Mouse (Mus musculus) limb, embryonic 14.5 days (tissue): Measurements from ENCODE around the gene Smyd3. TPM values are rescaled to one million over a fixed set of nuclear protein-coding genes. Genes with fewer than 3 reads are reported as not detected.

Experiments
- ATAC-seq: fragments of 200-750 bp; cut with Nextera tagmentation; 2 replicates; pipeline ENCODE4 v1.8.0; 2017; ENCODE audit warnings: low read depth, moderate number of reproducible peaks, moderate TSS enrichment; ENCODE audit not compliant: low FRiP score
- DNase-seq: peaks from one replicate; pipeline ENCODE4 v3.0.0-alpha.2; 2015; ENCODE audit warnings: low spot score
- H3K27ac ChIP-seq: fragments of 300-500 bp; sonication (generic); replicated peaks from 2 replicates; pipeline ENCODE4 v1.5.1; 2014; ENCODE audit warnings: low read depth, mild to moderate bottlenecking, low read length, moderate library complexity, mixed read lengths
- H3K27me3 ChIP-seq: fragments of 300-500 bp; sonication (generic); 2 replicates; pipeline ENCODE4 v1.6.1; 2014; ENCODE audit warnings: low read length, mixed read lengths; ENCODE audit not compliant: control insufficient read depth, insufficient read depth
- H3K36me3 ChIP-seq: fragments of 300-500 bp; sonication (generic); 2 replicates; pipeline ENCODE4 v1.6.1; 2014; ENCODE audit warnings: mild to moderate bottlenecking, low read length, moderate library complexity, mixed read lengths; ENCODE audit not compliant: control insufficient read depth, insufficient read depth
- H3K4me1 ChIP-seq: fragments of 300-500 bp; sonication (generic); 2 replicates; pipeline ENCODE4 v1.6.1; 2014; ENCODE audit warnings: antibody characterized with exemption, low read length, mixed read lengths; ENCODE audit not compliant: control insufficient read depth, insufficient read depth
- H3K4me2 ChIP-seq: fragments of 300-500 bp; sonication (generic); replicated peaks from 2 replicates; pipeline ENCODE4 v1.6.1; 2014; ENCODE audit warnings: low read depth, mild to moderate bottlenecking, low read length, moderate library complexity; ENCODE audit not compliant: severe bottlenecking
- H3K4me3 ChIP-seq: fragments of 300-500 bp; sonication (generic); replicated peaks from 2 replicates; pipeline ENCODE4 v1.5.1; 2014; ENCODE audit warnings: low read length
- H3K9ac ChIP-seq: fragments of 300-500 bp; sonication (generic); 2 replicates; pipeline ENCODE4 v1.6.1; 2014; ENCODE audit warnings: mild to moderate bottlenecking, low read depth, low read length, moderate library complexity; ENCODE audit not compliant: severe bottlenecking
- H3K9me3 ChIP-seq: fragments of 300-500 bp; sonication (generic); 2 replicates; pipeline ENCODE4 v1.6.1; 2016; ENCODE audit warnings: low read length; ENCODE audit not compliant: control insufficient read depth
- POLR2A ChIP-seq: fragments of 200-500 bp; IDR thresholded peaks from 2 replicates; pipeline ENCODE4 v1.8.0; 2012; ENCODE audit warnings: inconsistent platforms, mild to moderate bottlenecking, moderate library complexity, borderline replicate concordance; ENCODE audit not compliant: insufficient read depth, insufficient read length; ENCODE audit errors: extremely low read depth
- WGBS: fragments of 180-500 bp; shearing (Covaris S2); extraction: QIAGEN DNeasy Blood & Tissue Kit; methylation state at CpG from one replicate; pipeline ENCODE4 v1.1.7; 2014; 5-methylcytosine and 5-hydroxymethylcytosine counted together
- polyA plus RNA-seq, 2 experiments: library from polyadenylated mRNA; depleted of rRNA in 1 of 2; stranded (reverse) in 1 of 2; unstranded in 1 of 2; fragments of >200 nt; fragmentation: Nextera tagmentation in 1 of 2; extraction: Ambion mirVana in 1 of 2; gene quantifications; 2 replicates each; pipeline versions ENCODE4 v1.2.1 to v1.2.3; 2012 to 2014

Smyd3 gene
- polyA plus RNA-seq (2012; rRNA removed) (9.6 and 9.8 TPM in 2 replicates), polyA plus RNA-seq (2014; fragmentation: Nextera tagmentation; extraction: Ambion mirVana) (21.1 and 21.5 TPM in 2 replicates)

DNA sequence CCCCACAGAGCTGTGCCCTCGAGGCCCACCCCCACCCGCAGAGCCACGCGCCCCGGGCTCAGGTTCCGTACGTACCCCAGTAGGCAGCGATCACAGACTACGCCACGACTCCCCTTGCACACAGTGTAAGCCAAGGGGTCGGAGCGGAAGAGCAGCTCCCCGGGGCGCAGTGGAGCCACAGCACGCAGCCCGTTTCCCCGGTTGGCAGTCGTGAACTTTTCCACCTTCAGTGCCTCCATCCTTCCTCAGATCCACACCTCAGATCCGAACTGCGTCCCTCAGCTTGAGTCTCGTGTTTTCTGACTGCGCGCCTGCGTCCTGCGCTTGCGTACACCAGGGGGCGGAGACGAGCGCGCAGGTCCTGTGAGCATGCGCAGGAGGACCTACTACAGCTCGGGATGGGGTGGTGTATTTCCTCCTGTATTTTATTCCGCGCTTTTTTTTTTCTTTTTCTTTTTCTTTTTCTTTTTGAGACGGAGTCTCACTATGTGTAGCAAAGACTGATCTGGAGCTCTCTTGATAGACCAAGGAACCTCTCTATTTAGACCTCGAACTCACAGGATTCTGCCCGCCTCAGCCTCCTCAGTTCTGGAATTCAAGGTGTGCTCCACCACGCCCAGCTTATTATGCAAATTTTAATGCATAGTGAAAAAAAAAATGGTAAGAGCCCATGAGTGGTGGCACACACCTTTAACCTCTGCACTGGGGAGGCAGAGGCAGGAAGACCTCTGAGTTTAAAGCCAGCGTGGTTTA lies at the start of gene Smyd3:
TSS of gene Smyd3 (minus strand) at position 329 of the 753 bp plus-strand sequence.
- TF ChIP-seq POLR2A, result 0 out of 2 replicates have a peak, but pooled peaks have one; percentile 29
- H3K36me3 ChIP-seq, result no peaks in the 10 kb centered on the region
- no peaks in the 10 kb centered on the region for H3K27me3 ChIP-seq
- 0 out of 2 replicates have a peak, but pooled peaks cover 5% of the 10 kb centered on the region for H3K4me1 ChIP-seq
- peak within 1 kb of the TSS; percentile 79 for H3K9ac ChIP-seq
- peak within 1 kb of the TSS; percentile 96 for H3K4me2 ChIP-seq
- H3K4me3 ChIP-seq, result peak within 1 kb of the TSS; percentile 77
- peak; percentile 79 for ATAC-seq
- WGBS, result 7% methylated on average over 39 of the region's 39 CpGs
- H3K27ac ChIP-seq, result no peak within 1 kb of the TSS
- no peaks in the 10 kb centered on the region for H3K9me3 ChIP-seq
- peak; percentile 71 for DNase-seq

DNA sequence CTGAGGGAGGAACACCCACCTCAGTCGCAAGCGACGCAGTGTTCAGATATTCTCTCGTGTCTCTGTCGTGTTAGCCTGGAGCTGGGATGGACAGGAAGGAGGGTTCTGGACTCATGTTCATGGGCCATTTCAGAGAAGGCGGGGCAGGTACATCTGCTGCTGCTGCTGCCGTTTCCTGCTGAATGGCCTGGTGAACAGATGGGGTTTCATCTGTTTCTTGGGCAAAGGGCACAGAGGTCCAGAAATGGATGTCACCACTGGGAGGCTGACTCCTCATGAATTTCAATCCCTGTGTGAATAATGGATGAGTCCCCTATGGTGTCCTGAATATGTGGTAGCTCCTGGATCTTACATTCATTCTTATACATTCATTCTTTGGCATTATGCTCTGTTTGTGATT lies 49.7 kb upstream of the Smyd3 start:
- no peak for TF ChIP-seq POLR2A
- ATAC-seq, result no peak
- 64% methylated on average over 7 of the region's 7 CpGs for WGBS
- Histone ChIP-seq H3K4me3 (no peak overlapping the region), H3K27ac (no peak overlapping the region), H3K4me2 (no peak overlapping the region), H3K9me3 (no peaks in the 10 kb centered on the region), H3K27me3 (no peaks in the 10 kb centered on the region), H3K9ac (no peak overlapping the region), H3K36me3 (no peaks in the 10 kb centered on the region), H3K4me1 (peaks cover 10% of the 10 kb centered on the region; the same call in 1 of the 2 replicates)
- DNase-seq, result no peak

DNA sequence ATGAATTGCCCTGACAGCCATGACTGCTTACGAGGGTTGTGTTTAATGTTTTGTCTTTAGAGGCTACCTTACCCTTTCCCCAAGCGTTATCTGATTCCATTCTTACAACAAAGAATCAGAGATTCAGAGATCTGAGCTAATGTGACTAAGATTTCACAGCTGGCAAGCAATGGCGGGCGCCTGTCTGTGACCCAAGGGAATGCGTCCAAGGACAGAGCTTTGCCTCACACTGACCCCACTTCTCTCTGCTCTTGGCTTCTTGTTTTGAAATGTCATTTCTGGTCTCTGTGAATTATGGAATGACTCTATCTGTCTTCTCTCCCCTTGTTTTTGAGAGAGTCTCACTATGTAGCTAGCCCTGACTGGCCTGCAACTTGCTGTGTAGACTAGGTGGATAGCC lies 46.1 kb upstream of the Smyd3 start:
- no peak overlapping the region for H3K9ac ChIP-seq
- H3K4me1 ChIP-seq, result peaks cover 3% of the 10 kb centered on the region; the same call in 1 of the 2 replicates
- DNase-seq (no peak), ATAC-seq (no peak)
- H3K36me3 ChIP-seq, result no peaks in the 10 kb centered on the region
- no peak overlapping the region for H3K4me2 ChIP-seq
- no peak for TF ChIP-seq POLR2A
- no peak overlapping the region for H3K4me3 ChIP-seq
- WGBS, result 81% methylated on average over 5 of the region's 5 CpGs
- no peaks in the 10 kb centered on the region for H3K9me3 ChIP-seq
- H3K27ac ChIP-seq, result no peak overlapping the region
- H3K27me3 ChIP-seq, result no peaks in the 10 kb centered on the region

DNA sequence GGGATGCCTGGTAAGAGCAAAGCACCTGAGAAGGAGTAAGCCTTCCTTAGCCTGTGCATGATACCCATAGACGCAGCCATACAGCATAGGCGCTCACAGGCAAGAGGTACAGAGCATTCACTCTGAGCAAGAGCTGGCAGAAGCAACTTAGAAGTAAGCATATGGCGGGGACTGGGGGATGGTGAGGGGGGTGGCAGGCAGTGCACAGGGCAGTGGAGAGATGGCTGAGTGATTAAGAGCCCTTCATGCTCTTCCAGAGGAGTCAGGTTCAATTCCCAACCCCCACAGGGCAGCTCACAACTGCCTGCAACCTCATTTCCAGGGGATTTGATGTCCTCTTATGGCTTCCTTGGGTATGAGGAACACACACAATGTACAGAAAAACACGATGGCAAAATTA lies 45.4 kb upstream of the Smyd3 start:
- DNase-seq, result no peak
- no peak overlapping the region for H3K4me2 ChIP-seq
- H3K36me3 ChIP-seq, result no peaks in the 10 kb centered on the region
- WGBS, result 85% methylated on average over 4 of the region's 4 CpGs
- H3K9me3 ChIP-seq, result no peaks in the 10 kb centered on the region
- ATAC-seq, result no peak
- H3K9ac ChIP-seq, result no peak overlapping the region
- H3K27ac ChIP-seq, result no peak overlapping the region
- TF ChIP-seq POLR2A, result no peak
- no peaks in the 10 kb centered on the region for H3K27me3 ChIP-seq
- H3K4me1 ChIP-seq, result no peaks in the 10 kb centered on the region
- H3K4me3 ChIP-seq, result no peak overlapping the region

DNA sequence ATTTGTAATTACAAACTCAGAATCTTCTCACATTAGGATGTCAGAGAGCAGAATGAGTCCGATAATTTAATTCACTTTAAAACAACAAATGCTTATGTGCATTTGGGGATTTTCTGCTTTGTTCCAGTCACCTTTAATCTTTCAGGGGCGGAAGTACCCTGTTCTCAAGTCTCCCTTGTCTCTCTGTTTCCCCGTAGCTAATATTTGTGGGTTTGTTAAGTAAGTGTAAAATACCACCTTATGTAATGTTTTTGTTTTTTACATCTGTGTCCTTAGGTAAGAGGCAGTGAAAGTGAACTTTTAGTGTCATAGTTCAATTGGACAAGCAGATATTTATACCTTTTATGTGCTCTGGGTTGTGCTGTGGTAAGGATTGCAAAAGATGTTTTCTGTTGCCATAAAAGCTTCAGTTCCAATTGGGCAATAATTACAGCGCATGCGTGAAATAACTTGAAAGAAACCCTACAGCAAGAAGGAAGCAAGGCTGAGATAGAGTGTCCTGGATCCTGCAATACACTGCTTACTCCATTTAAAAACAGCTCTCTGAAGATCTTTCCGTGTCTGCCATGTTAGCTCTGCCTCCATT lies 43.1 kb upstream of the Smyd3 start:
- no peak overlapping the region for H3K27ac ChIP-seq
- H3K4me3 ChIP-seq, result no peak overlapping the region
- ATAC-seq, result no peak
- WGBS, result 75% methylated on average over 6 of the region's 6 CpGs
- no peaks in the 10 kb centered on the region for H3K9me3 ChIP-seq
- H3K27me3 ChIP-seq, result no peaks in the 10 kb centered on the region
- H3K4me1 ChIP-seq, result no peaks in the 10 kb centered on the region
- H3K9ac ChIP-seq, result no peak overlapping the region
- no peak for DNase-seq
- H3K4me2 ChIP-seq, result no peak overlapping the region
- H3K36me3 ChIP-seq, result no peaks in the 10 kb centered on the region
- TF ChIP-seq POLR2A, result no peak
